Mouse (Mus musculus) left cerebral cortex, adult 8-10 months (tissue): ENCODE results near the gene Rassf2. TPM values are rescaled to one million over a fixed set of nuclear protein-coding genes. Genes with fewer than 3 reads are reported as not detected.

ENCODE experiments used
- DNase-seq, 2 experiments: peaks; one replicate each; pipeline ENCODE4 v3.0.0; 2022; ENCODE audit warnings: low spot score in 2 of 2
- total RNA-seq, 4 experiments: library from RNA; stranded (reverse); gene quantifications; 2 replicates each; pipeline ENCODE4 v1.2.4; 2022

Gene Rassf2
- total RNA-seq, 4 experiments from 2014 or later: 50.7 to 55.7 (median 53.8) TPM

DNA sequence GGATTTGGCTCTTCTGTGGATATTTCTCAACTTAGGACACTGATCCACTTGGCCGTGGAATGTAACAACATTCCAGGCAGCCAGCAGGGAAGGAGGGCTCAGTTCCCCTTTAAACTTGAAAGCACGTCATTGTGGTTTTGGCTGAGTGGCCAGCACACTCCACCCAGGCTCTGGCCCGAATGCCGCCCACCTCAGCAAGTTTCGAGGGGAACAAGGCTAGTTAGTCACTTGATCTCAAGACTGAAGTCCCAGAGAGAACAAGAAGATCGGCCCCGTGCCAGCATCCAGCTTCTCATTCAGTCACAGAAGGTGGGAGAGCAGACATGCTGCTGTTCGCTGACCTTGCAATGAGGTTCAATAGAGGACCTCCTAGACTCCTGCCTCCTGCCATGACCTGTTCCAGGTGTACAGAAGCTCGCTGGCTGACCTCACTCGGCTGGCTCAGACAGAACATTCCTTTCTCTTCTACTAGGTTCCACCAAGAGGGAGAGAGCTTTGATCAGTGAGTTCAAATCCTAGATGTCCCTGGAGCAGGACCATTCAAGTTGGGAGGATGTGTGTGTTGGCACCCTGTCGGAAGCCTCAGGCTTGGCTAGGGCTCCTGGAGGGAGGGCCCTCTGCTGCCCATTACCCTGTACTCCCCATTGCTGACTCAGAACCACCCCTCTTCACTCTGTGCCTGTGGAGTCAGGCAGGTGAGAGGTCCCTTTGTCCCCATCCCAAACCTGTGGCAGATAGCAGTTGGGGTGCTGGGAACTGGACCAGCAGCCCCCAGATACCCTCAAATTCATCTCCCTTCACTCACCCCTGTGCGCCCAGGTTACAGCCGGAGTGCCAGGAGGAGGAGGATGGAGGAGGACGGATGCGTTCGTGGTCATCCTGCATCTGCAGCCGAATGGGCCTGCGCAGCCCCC, 23.2 kb downstream of the Rassf2 start:
- no peak for DNase-seq

GRCm38 (mm10) chr2:132005445-132005844, 24.6 kb downstream of the Rassf2 start:
- DNase-seq: no peak

- no peak for DNase-seq
Measured at GRCm38 (mm10) chr2:132004495-132005136, 25.4 kb downstream of the Rassf2 start.

- DNase-seq: no peak
Measured at GRCm38 (mm10) chr2:132003916-132004315, 26.1 kb downstream of the Rassf2 start.

- DNase-seq: no peak
Measured at GRCm38 (mm10) chr2:132001696-132002334, 28.2 kb downstream of the Rassf2 start.

DNA sequence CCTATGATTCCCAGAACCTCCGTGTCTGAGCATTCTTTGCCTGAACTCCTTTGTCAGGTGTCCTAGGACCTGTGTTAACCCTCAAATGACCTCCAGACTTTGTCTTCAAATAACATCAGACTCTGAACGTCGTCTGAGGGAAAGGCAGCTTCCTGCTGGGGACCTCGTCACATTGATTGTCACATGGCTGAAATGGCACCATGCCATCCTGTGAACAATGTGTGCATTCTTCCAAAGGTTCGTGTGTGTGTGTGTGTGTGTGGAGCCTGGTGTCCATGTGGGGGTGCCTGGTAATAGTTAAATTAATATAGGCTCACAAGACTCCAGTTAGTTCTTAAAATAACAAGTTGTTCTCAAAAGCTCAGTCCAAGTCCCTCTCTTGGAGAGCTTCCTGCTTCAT, 32.7 kb downstream of the Rassf2 start:
- no peak for DNase-seq

GRCm38 (mm10) chr2:131996369-131996768, 33.7 kb downstream of the Rassf2 start:
- DNase-seq: no peak

DNA sequence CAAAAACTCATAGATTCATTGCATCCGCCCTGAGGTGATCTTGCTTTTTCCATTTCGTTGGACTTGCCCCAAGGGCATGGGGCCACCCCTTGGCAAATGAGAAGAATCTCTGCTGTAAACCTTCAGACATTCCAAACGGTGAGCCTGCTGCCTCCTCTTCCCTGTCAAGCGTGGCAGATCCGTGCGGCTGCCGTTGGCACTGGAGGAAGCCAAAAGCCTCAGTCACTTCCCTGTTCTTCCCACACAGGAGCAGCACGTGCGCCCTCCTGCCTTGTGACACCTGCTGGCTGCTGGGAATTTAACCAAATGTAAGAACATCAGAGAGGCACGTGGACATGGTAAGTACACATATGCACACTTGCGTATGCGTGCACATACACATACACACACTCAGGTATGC, 34.3 kb downstream of the Rassf2 start:
- peak in 1 of 2 experiments; percentile 67 for DNase-seq

DNA sequence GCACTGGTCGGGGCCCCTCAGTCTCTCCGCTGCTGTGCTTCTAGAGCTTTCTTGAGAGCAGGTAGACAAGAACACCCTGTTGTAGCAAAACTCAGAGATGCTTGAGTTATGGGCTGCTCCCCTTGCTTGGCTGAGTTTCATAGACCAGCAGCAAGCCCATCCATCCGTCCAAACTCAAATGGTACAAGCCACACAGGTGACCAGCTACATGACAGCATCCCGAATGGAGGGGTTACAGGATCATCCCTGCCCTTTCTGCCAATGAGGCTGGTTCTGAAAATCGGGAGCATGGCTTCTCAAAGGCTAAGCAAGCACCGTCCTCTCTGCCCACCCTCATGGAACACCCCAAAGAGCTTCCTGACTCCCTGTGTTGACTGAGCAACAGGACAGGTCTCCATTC, 35.1 kb downstream of the Rassf2 start:
- no peak for DNase-seq

- DNase-seq: no peak
Measured at GRCm38 (mm10) chr2:131993563-131994088, 36.4 kb downstream of the Rassf2 start.

- DNase-seq: no peak
Measured at GRCm38 (mm10) chr2:131993151-131993550, 36.9 kb downstream of the Rassf2 start.

DNA sequence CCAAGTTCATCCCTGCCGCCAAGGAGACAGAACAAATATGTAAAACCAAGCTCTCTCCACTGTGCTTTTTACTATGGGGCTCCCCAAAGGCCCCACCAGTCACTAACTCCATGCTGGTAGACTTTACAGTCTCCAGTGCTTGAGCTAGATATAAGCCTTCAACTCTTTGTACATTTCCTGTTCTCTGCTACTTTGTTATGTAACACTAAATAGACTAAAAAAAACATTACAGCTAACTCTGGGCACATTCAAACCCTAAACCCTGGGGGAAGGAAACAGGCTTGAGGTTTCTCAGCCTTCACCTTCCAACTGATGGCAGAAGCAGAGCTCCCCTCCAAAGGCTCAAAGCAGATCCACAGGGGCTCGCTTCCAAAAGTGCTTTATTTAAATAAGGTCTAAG, 37.6 kb downstream of the Rassf2 start:
- DNase-seq: no peak

DNA sequence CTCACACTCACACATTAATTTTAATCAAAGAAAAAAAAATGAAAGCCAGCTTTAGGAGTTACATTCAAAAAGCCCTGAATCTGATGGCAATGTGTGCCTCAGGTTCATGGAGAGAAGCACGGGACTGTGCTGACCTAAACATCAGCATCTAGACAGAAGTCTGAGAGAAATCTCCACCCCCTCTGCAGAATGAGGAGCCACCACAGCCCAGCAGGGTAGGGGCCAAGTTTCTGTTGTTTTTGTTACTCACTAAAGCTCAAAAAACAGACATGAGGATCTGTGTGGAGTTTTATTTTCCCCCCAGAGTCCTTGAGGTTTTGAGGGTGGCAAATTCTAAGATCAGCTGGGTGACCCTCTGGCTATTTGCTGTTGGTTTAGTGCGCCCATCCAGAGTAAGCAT, 41.5 kb downstream of the Rassf2 start:
- DNase-seq: no peak

DNA sequence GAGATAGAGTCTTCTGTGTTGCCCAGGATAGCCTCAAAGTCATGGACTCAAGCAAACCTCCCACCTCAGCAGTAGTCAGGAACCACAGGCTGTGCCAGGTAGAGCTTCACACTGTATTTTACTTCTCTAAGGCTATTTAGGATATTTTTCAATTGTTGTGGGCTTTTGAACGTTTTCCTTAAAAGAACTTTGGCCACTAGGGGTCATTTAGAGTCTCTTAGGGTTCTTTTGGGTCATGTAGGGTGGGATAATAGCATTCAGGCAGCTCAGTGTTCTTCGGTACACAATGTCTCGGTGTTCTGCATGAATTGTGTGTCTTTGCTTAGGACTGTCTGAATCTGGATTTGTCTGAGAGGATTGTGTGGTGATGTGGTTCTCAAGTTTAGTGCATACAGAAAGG, 42.1 kb downstream of the Rassf2 start:
- DNase-seq: no peak

- no peak for DNase-seq
Measured at GRCm38 (mm10) chr2:131982546-131983196, 47.4 kb downstream of the Rassf2 start.

DNA sequence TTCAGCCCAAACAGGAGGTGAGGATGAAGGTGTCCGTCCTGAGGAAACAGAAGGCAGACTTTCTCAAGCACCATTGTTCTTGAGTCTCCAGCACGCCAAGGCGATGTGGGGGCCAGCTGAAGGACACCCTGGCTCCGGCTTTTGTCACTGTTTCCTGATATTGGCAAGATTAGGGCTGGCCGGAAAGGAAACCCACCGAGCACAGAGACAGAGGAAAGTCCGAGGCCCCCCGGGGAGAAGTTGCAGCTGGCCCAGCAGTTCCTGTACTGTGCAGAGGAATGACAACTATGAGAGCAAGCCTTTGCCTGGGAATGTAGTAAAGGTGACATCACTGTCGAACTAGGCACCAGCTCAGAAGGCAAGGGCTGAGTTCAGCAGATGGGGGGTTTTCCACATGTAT, 49.2 kb downstream of the Rassf2 start:
- no peak for DNase-seq

DNA sequence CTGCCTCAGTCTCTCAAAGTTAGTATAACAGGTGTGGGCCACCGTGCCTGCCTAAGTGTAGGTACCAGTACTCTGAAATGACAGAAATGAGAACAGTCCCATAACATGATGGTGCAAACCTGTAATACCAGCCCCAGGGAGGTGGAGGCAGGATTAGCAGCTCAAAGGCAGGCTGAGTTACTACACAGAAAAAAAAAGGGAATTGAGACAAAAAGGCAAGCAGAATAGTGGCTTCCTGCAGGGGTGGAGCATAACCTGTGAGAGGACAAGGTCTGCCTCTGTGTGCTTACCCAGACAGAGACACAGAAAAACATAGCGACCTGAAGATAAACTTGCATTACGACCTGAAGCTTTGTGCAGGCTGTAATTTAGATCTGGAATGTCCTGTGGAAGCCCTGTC, 53.4 kb downstream of the Rassf2 start:
- DNase-seq: no peak

DNA sequence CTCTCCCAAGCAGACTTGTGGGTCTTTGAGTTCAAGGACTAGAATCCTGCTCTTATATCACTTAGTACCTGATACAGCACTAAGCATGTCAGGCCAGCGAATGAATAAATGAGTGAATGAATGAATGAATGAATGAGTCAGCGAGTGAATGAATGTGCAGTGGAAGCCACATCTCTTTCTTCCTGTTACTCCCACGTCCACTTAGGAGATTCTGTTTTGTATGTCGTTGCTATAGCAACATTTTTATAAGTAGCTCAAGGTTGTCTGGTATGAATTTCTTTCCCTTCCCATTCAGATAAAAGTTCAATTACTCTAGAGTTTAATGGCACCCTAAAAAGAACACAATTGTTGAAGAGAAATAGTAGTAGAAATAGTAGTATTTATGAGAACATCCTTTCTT, 59.0 kb downstream of the Rassf2 start:
- DNase-seq: no peak

DNA sequence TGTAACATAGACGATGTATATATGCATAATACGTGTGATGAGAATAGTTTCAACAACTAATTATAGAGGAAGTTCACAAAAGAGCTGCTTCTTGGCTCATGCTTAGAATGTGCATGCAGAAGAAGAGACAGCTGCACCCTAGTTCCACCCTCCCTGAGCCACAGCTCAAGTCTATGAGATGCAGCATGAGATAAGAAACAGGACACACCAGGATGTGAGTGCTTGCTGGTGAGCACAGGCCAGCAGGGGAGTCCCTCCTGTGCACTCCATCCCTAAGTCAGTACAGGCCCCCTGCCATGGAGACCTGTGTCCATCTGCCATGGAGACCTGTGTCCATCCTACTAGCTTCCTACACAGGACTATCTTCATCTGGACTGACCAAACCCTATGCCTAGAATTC, 59.5 kb downstream of the Rassf2 start:
- DNase-seq: no peak

GRCm38 (mm10) chr2:131961671-131962070, 68.4 kb downstream of the Rassf2 start:
- DNase-seq: no peak

GRCm38 (mm10) chr2:131957731-131958222, 72.3 kb downstream of the Rassf2 start:
- no peak for DNase-seq
